ENCODE assay signal across 22 mouse cellular contexts in genomic region chr4:120631828-120632227, GRCm38 (mm10). TPM values are rescaled to one million over a fixed set of nuclear protein-coding genes. Genes with fewer than 3 reads are reported as not detected.
A peak's percentile ranks its signal among the peaks of the same experiment; 100 is the strongest.
DNase-seq lines count a peak whose midpoint lies in the region; ATAC-seq and TF ChIP-seq lines count a peak whose summit lies in the region.
"Had no signal": no experiment of that assay in that cellular context is flagged by ENCODE, and none has a peak within 500 bp of the region (broad histone marks: within the 10 kb centered on the region; RNA-seq: fewer than 3 reads in every experiment).

No protein-coding gene starts in this region.

- peaks cover 10% of the 10 kb centered on the region for H3K4me1 ChIP-seq in heart, embryonic 11.5 days (ENCODE audit: control insufficient read depth, insufficient read depth, low read length)
- H3K4me1 ChIP-seq in intestine, postnatal 0 days (replicated peaks; ENCODE audit: control insufficient read depth, insufficient read depth, low read length): no peaks in the 10 kb centered on the region
- H3K4me1 ChIP-seq in hindbrain, embryonic 10.5 days (replicated peaks): no peaks in the 10 kb centered on the region; the same call in 1 of the 2 replicates
- H3K4me1 ChIP-seq: hindbrain, embryonic 13.5 days; neural tube, embryonic 13.5 days had no signal

- peak overlapping the region; percentile 70 for H3K27ac ChIP-seq in heart, embryonic 11.5 days (ENCODE audit: low read depth, low read length)
- no peak overlapping the region for H3K27ac ChIP-seq in intestine, postnatal 0 days (ENCODE audit: low read depth, low read length)
- H3K27ac ChIP-seq in hindbrain, embryonic 10.5 days: no peak overlapping the region
- H3K27ac ChIP-seq: hindbrain, embryonic 13.5 days; macrophage; neural tube, embryonic 13.5 days had no signal

- no peaks in the 10 kb centered on the region for H3K36me3 ChIP-seq in heart, embryonic 11.5 days (ENCODE audit: control insufficient read depth, insufficient read depth, low read length)
- H3K36me3 ChIP-seq in intestine, postnatal 0 days (ENCODE audit: control insufficient read depth, insufficient read depth): no peaks in the 10 kb centered on the region
- H3K36me3 ChIP-seq in hindbrain, embryonic 10.5 days: no peaks in the 10 kb centered on the region
- H3K36me3 ChIP-seq: hindbrain, embryonic 13.5 days; neural tube, embryonic 13.5 days had no signal

- H3K4me2 ChIP-seq in heart, embryonic 11.5 days: no peak overlapping the region
- H3K4me2 ChIP-seq in intestine, postnatal 0 days (replicated peaks; ENCODE audit: low read depth): no peak overlapping the region
- H3K4me2 ChIP-seq: hindbrain, embryonic 13.5 days; lung, embryonic 14.5 days; neural tube, embryonic 13.5 days had no signal

- ATAC-seq in heart, embryonic 11.5 days (replicated peaks; ENCODE audit: insufficient number of reproducible peaks, low FRiP score, low TSS enrichment): peak; percentile 81; the same call in 1 of the 2 replicates
- ATAC-seq in erythroid progenitor cell, adult 5-6 weeks (replicated peaks; ENCODE audit: low FRiP score, poor library complexity, severe bottlenecking): peak; percentile 89
- peak; percentile 40; the same call in 1 of the 2 replicates for ATAC-seq in megakaryocyte, adult 5-6 weeks (ENCODE audit: poor library complexity, severe bottlenecking)
- ATAC-seq in inflammation-experienced regulatory T-cells, adult 6 months: no peak
- no peak for ATAC-seq in intestine, postnatal 0 days

- no peak overlapping the region for H3K9ac ChIP-seq in heart, embryonic 11.5 days (ENCODE audit: low read depth, low read length)
- no peak overlapping the region for H3K9ac ChIP-seq in intestine, postnatal 0 days (ENCODE audit: low read depth, low read length)
- H3K9ac ChIP-seq: hindbrain, embryonic 13.5 days; lung, embryonic 14.5 days; neural tube, embryonic 13.5 days had no signal

- no peaks in the 10 kb centered on the region for H3K9me3 ChIP-seq in heart, embryonic 11.5 days (replicated peaks; ENCODE audit: control insufficient read depth, low read length)
- no peaks in the 10 kb centered on the region for H3K9me3 ChIP-seq in intestine, postnatal 0 days (ENCODE audit: control insufficient read depth)
- H3K9me3 ChIP-seq in hindbrain, embryonic 10.5 days: no peaks in the 10 kb centered on the region
- H3K9me3 ChIP-seq: hindbrain, embryonic 13.5 days; neural tube, embryonic 13.5 days had no signal

- TF ChIP-seq CTCF in intestine, postnatal 0 days (IDR thresholded peaks at IDR 0.05; ENCODE audit: low read depth): no peak

- no peaks in the 10 kb centered on the region for H3K27me3 ChIP-seq in heart, embryonic 11.5 days (ENCODE audit: control insufficient read depth, insufficient read depth, low read length)
- no peaks in the 10 kb centered on the region for H3K27me3 ChIP-seq in intestine, postnatal 0 days (replicated peaks; ENCODE audit: control insufficient read depth, insufficient read depth, low read length)
- no peaks in the 10 kb centered on the region for H3K27me3 ChIP-seq in hindbrain, embryonic 10.5 days (ENCODE audit: insufficient read depth, poor library complexity, severe bottlenecking)
- H3K27me3 ChIP-seq: hindbrain, embryonic 13.5 days; neural tube, embryonic 13.5 days had no signal

- intact Hi-C loops in heart, postnatal 36 days (cut with DNase I): no loop called here

- no peak for DNase-seq in heart, postnatal 36 days
- DNase-seq in MEL-GATA-1-ER (ENCODE audit: extremely low read depth, low read depth): peak; percentile 91
- no peak for DNase-seq in hindbrain, embryonic 10.5 days (ENCODE audit: low spot score)
- DNase-seq: kidney, adult 18-20 months; kidney, postnatal 36 days; left cerebral cortex, postnatal 4 days; lung, embryonic 14.5 days; thymus, postnatal 36 days had no signal

- 42% methylated on average over 6 of the region's 6 CpGs for WGBS in heart, embryonic 11.5 days (ENCODE audit: insufficient replicate concordance)
- 66% methylated on average over 6 of the region's 6 CpGs for WGBS in intestine, postnatal 0 days
- WGBS in hindbrain, embryonic 10.5 days: 75% methylated on average over 6 of the region's 6 CpGs

- no peak overlapping the region for H3K4me3 ChIP-seq in heart, embryonic 11.5 days (ENCODE audit: low read depth, low read length)
- no peak overlapping the region for H3K4me3 ChIP-seq in intestine, postnatal 0 days (ENCODE audit: low read depth, low read length)
- H3K4me3 ChIP-seq in hindbrain, embryonic 10.5 days: no peak overlapping the region
- H3K4me3 ChIP-seq: hindbrain, embryonic 13.5 days; neural tube, embryonic 13.5 days had no signal

RNA-seq across cellular contexts. Expression of gene Cited4, which starts 34.5 kb away (rescaled TPM):
- polyA plus RNA-seq in heart, embryonic 11.5 days (2014; fragmentation: Nextera tagmentation; extraction: Ambion mirVana): 37.5 and 44.9 TPM in 2 replicates
- total RNA-seq in heart, postnatal 36 days (2021): 10 to 100 TPM; 26.9 to 36.2 TPM
- 10.9 and 13.3 TPM in 2 replicates for total RNA-seq in erythroid progenitor cell, adult 5-6 weeks (2015; ENCODE audit: low replicate concordance)
- total RNA-seq in erythroid progenitor cell, adult 5-6 weeks (2017; ENCODE audit: low replicate concordance): 5.6 TPM in 2 replicates
- total RNA-seq in megakaryocyte, adult 5-6 weeks (2015): 0.65 and 1.1 TPM in 2 replicates
- 0.33 and 1.6 TPM in 2 replicates for total RNA-seq in megakaryocyte, adult 5-6 weeks (2017)
- under 1 TPM in 1 of 3 experiments, not detected in 2; 0.46 TPM for polyA plus RNA-seq in inflammation-experienced regulatory T-cells, adult 6 months (2017; shearing (Covaris generic))
- polyA plus RNA-seq in intestine, postnatal 0 days (2015; fragmentation: Nextera tagmentation; extraction: Ambion mirVana): 1.7 and 2.1 TPM in 2 replicates
- polyA plus RNA-seq in hindbrain, embryonic 10.5 days (2016; fragmentation: Nextera tagmentation; extraction: Ambion mirVana): 16.5 and 17.3 TPM in 2 replicates
- polyA plus RNA-seq: macrophage had no signal

RNA-seq across cellular contexts. Expression of gene Gm8439, which starts 43.3 kb away (rescaled TPM):
- 0.59 TPM in 1 of 2 replicates, not detected in the other for polyA plus RNA-seq in heart, embryonic 11.5 days (2014; fragmentation: Nextera tagmentation; extraction: Ambion mirVana)
- total RNA-seq in heart, postnatal 36 days (2021): not detected
- not detected in 2 replicates for total RNA-seq in erythroid progenitor cell, adult 5-6 weeks (2015; ENCODE audit: low replicate concordance)
- total RNA-seq in erythroid progenitor cell, adult 5-6 weeks (2017; ENCODE audit: low replicate concordance): not detected in 2 replicates
- total RNA-seq in megakaryocyte, adult 5-6 weeks (2015): 0.58 and 1.5 TPM in 2 replicates
- 1.9 TPM in 1 of 2 replicates, not detected in the other for total RNA-seq in megakaryocyte, adult 5-6 weeks (2017)
- polyA plus RNA-seq in inflammation-experienced regulatory T-cells, adult 6 months (2017; shearing (Covaris generic)): not detected
- polyA plus RNA-seq in intestine, postnatal 0 days (2015; fragmentation: Nextera tagmentation; extraction: Ambion mirVana): not detected in 2 replicates
- not detected in 2 replicates for polyA plus RNA-seq in hindbrain, embryonic 10.5 days (2016; fragmentation: Nextera tagmentation; extraction: Ambion mirVana)
- total RNA-seq: gastrocnemius, postnatal 4 days; left cerebral cortex, postnatal 4 days; monocyte, adult 5-6 weeks had no signal
- polyA plus RNA-seq: embryonic facial prominence, embryonic 11.5 days; forebrain, embryonic 11.5 days; heart, embryonic 14.5 days; hindbrain, embryonic 13.5 days; lung, embryonic 14.5 days; macrophage; neural tube, embryonic 13.5 days; stomach, embryonic 16.5 days had no signal

Comparison
In these comparisons a context has a peak if more than half of its experiments do, and no peak if none do; other contexts are left out.
1. ATAC-seq: peak in heart, embryonic 11.5 days (single experiment), erythroid progenitor cell, adult 5-6 weeks (single experiment) and megakaryocyte, adult 5-6 weeks (single experiment); none in inflammation-experienced regulatory T-cells, adult 6 months (single experiment) and intestine, postnatal 0 days (single experiment).